Mouse (Mus musculus): ENCODE results near the gene Fam173a. TPM values are rescaled to one million over a fixed set of nuclear protein-coding genes. Genes with fewer than 3 reads are reported as not detected.

The Fam173a gene
- polyA plus RNA-seq, 1 experiment from 2014 or later, result 76.0 TPM

- Histone ChIP-seq H3K36me3 (ENCODE audit: control insufficient read depth, insufficient read depth, low read length) (peaks cover 72% of the 10 kb centered on the region), H3K27me3 (ENCODE audit: control insufficient read depth, insufficient read depth, low read length) (no peaks in the 10 kb centered on the region), H3K27ac (replicated peaks in 1 of 2; ENCODE audit: control insufficient read depth in 1 of 2, insufficient read depth in 1 of 2, low read depth in 2 of 2, low read length in 2 of 2) (peak overlapping the region; percentile 34 to 48; a peak in 1 of 4 replicates), H3K4me3 (ENCODE audit: control insufficient read depth in 1 of 2, insufficient read depth in 1 of 2, low read depth in 1 of 2, low read length in 2 of 2) (no peak overlapping the region), H3K9ac (ENCODE audit: low read length) (peak overlapping the region; percentile 3), H3K4me2 (ENCODE audit: low read length) (no peak overlapping the region), H3K9me3 (ENCODE audit: control insufficient read depth, low read length) (no peaks in the 10 kb centered on the region), H3K4me1 (ENCODE audit: control insufficient read depth in 2 of 2, insufficient read depth in 2 of 2, low read length in 2 of 2) (peaks cover 9 to 22% of the 10 kb centered on the region in 2 experiments)
- no peak for ATAC-seq (ENCODE audit: insufficient number of reproducible peaks, insufficient read depth, low FRiP score, low read depth)
- WGBS, result 59% methylated on average over 7 of the region's 7 CpGs
Measured at GRCm38 (mm10) chr17:25783086-25783485, 9.6 kb downstream of the Fam173a start.

GRCm38 (mm10) chr17:25781339-25781738, 11.4 kb downstream of the Fam173a start:
- WGBS, result 81% methylated on average over 6 of the region's 6 CpGs

DNA sequence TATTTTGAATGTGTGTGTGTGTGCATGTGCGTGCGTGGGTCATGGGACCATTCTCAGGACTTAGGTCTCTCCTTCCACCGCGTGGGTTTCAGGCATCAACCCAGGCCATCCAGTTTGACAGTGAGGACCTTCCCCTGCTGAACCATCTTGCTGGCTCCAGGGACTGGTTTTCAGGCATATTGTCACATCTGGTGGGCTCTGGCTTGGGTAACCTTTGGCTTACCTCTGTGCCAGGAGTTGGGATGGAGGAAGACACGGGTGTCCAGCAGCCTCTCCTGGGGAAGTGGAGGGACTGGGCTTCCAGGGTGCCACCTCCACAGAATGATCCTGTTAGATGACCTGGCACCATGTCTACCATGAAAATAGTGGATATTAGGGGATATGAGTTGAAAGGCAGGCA, 14.8 kb downstream of the Fam173a start:
- Histone ChIP-seq H3K9ac (ENCODE audit: low read length) (no peak overlapping the region), H3K4me2 (ENCODE audit: low read length) (no peak overlapping the region), H3K27me3 (ENCODE audit: control insufficient read depth, insufficient read depth, low read length) (no peaks in the 10 kb centered on the region), H3K4me3 (ENCODE audit: control insufficient read depth in 1 of 2, insufficient read depth in 1 of 2, low read depth in 1 of 2, low read length in 2 of 2) (no peak overlapping the region), H3K9me3 (ENCODE audit: control insufficient read depth, low read length) (no peaks in the 10 kb centered on the region), H3K27ac (replicated peaks in 1 of 2; ENCODE audit: control insufficient read depth in 1 of 2, insufficient read depth in 1 of 2, low read depth in 2 of 2, low read length in 2 of 2) (no peak overlapping the region), H3K4me1 (ENCODE audit: control insufficient read depth in 2 of 2, insufficient read depth in 2 of 2, low read length in 2 of 2) (peaks cover 5 to 10% of the 10 kb centered on the region in 2 experiments), H3K36me3 (ENCODE audit: control insufficient read depth, insufficient read depth, low read length) (peaks cover 63% of the 10 kb centered on the region)
- no peak for ATAC-seq (ENCODE audit: insufficient number of reproducible peaks, insufficient read depth, low FRiP score, low read depth)
- WGBS, result 94% methylated on average over 5 of the region's 5 CpGs

More at GRCm38 (mm10) chr17:25781339-25781738, 11.4 kb downstream of the Fam173a start:
- H3K4me3 ChIP-seq (ENCODE audit: control insufficient read depth in 1 of 2, insufficient read depth in 1 of 2, low read depth in 1 of 2, low read length in 2 of 2), result no peak overlapping the region
- no peak overlapping the region for H3K4me2 ChIP-seq (ENCODE audit: low read length)
- H3K36me3 ChIP-seq (ENCODE audit: control insufficient read depth, insufficient read depth, low read length), result peaks cover 76% of the 10 kb centered on the region
- H3K27me3 ChIP-seq (ENCODE audit: control insufficient read depth, insufficient read depth, low read length), result no peaks in the 10 kb centered on the region
- H3K9me3 ChIP-seq (ENCODE audit: control insufficient read depth, low read length), result no peaks in the 10 kb centered on the region
- ATAC-seq (ENCODE audit: insufficient number of reproducible peaks, insufficient read depth, low FRiP score, low read depth), result no peak
- H3K9ac ChIP-seq (ENCODE audit: low read length), result no peak overlapping the region
- peaks cover 9 to 22% of the 10 kb centered on the region in 2 experiments for H3K4me1 ChIP-seq (ENCODE audit: control insufficient read depth in 2 of 2, insufficient read depth in 2 of 2, low read length in 2 of 2)
- no peak overlapping the region for H3K27ac ChIP-seq (replicated peaks in 1 of 2; ENCODE audit: control insufficient read depth in 1 of 2, insufficient read depth in 1 of 2, low read depth in 2 of 2, low read length in 2 of 2)

DNA sequence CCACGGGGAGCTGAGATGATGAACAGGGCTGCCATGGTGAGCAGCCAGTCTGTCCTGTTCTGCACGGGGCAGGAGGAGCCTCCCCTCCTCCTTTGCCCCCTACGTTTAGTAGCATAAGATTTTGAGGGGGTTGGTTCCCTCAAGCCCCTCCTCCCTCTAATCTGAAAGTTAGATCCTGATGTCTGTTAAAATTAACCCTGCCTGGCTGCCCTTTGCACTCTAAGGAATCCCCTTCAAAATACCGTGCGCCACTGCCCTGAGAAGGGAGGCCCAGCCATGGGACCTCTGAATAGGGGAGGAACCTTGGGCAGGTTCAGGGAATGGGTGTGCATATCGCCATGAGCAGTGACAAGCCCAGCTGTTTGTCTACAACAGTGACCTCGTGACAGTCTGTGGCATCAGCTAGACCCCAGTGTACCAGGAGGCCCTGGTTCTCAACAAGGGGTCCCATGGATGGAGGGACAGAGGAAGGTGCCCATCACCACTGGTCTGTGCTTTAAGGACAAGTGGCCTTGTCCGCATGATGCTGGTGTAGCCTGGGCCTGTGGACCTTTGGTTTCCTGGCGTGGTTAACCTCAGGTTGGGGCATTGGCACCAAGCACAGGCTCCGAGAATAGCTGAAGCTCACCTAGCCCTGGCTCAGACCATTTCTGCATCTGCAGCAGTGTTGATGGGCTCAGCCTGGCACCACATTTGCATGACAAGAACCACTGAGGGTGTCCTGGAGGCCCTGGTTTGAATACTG, 17.2 kb downstream of the Fam173a start:
- Histone ChIP-seq H3K4me3 (ENCODE audit: control insufficient read depth in 1 of 2, insufficient read depth in 1 of 2, low read depth in 1 of 2, low read length in 2 of 2) (no peak overlapping the region), H3K9ac (ENCODE audit: low read length) (no peak overlapping the region), H3K27me3 (ENCODE audit: control insufficient read depth, insufficient read depth, low read length) (no peaks in the 10 kb centered on the region), H3K9me3 (ENCODE audit: control insufficient read depth, low read length) (no peaks in the 10 kb centered on the region), H3K4me2 (ENCODE audit: low read length) (no peak overlapping the region), H3K36me3 (ENCODE audit: control insufficient read depth, insufficient read depth, low read length) (peaks cover 38% of the 10 kb centered on the region), H3K27ac (replicated peaks in 1 of 2; ENCODE audit: control insufficient read depth in 1 of 2, insufficient read depth in 1 of 2, low read depth in 2 of 2, low read length in 2 of 2) (no peak overlapping the region), H3K4me1 (ENCODE audit: control insufficient read depth in 2 of 2, insufficient read depth in 2 of 2, low read length in 2 of 2) (peaks cover 5 to 8% of the 10 kb centered on the region in 2 experiments)
- no peak for ATAC-seq (ENCODE audit: insufficient number of reproducible peaks, insufficient read depth, low FRiP score, low read depth)
- WGBS, result 82% methylated on average over 10 of the region's 10 CpGs

DNA sequence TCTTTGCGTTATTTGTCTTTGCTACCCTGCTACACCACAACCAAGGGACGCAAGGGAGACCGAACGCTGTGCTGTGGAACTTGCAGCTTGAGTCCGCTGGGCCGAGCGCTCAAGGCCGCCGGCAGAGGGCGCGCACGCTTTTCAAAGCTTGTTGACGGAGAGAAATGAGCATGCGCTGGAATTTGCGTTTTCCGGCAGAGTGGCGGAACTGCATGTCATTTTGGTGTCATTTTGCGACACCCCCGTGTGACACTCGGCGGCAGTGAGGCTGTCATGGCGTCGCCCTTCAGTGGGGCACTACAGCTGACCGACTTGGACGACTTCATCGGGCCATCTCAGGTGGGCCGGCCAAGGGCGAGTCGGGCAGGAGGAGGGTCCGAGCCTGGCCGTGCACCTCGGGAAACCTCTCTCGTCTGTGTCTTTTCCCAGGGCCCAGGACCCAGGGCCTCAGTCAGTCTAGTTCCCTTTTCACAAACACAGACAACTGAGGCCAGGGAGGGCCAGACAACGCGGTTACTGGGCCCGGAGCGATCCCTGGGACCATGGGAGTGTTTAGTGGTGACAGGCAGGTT, 19.1 kb downstream of the Fam173a start, which contains the start of gene Narfl:
Gene Narfl, plus strand, starts transcription at position 228 of the 572 bp plus-strand sequence.
- WGBS, result under 1% methylated on average over 37 of the region's 37 CpGs
- peaks cover 5 to 8% of the 10 kb centered on the region in 2 experiments for H3K4me1 ChIP-seq (ENCODE audit: control insufficient read depth in 2 of 2, insufficient read depth in 2 of 2, low read length in 2 of 2)
- peaks cover 20% of the 10 kb centered on the region for H3K36me3 ChIP-seq (ENCODE audit: control insufficient read depth, insufficient read depth, low read length)
- peak within 1 kb of the TSS; percentile 72 to 75 for H3K4me3 ChIP-seq (ENCODE audit: control insufficient read depth in 1 of 2, insufficient read depth in 1 of 2, low read depth in 1 of 2, low read length in 2 of 2)
- no peaks in the 10 kb centered on the region for H3K27me3 ChIP-seq (ENCODE audit: control insufficient read depth, insufficient read depth, low read length)
- peak; percentile 67 for ATAC-seq (ENCODE audit: insufficient number of reproducible peaks, insufficient read depth, low FRiP score, low read depth)
- peak within 1 kb of the TSS; percentile 90 for H3K9ac ChIP-seq (ENCODE audit: low read length)
- peak within 1 kb of the TSS; percentile 77 for H3K4me2 ChIP-seq (ENCODE audit: low read length)
- peak within 1 kb of the TSS; percentile 20 to 39; a peak in 1 of 4 replicates for H3K27ac ChIP-seq (replicated peaks in 1 of 2; ENCODE audit: control insufficient read depth in 1 of 2, insufficient read depth in 1 of 2, low read depth in 2 of 2, low read length in 2 of 2)
- no peaks in the 10 kb centered on the region for H3K9me3 ChIP-seq (ENCODE audit: control insufficient read depth, low read length)

GRCm38 (mm10) chr17:25769331-25769730, 23.4 kb downstream of the Fam173a start:
- no peaks in the 10 kb centered on the region; the same call in 1 of the 2 replicates for H3K27me3 ChIP-seq (ENCODE audit: control insufficient read depth, insufficient read depth, low read length)
- H3K9me3 ChIP-seq (ENCODE audit: control insufficient read depth, low read length), result no peaks in the 10 kb centered on the region
- no peak overlapping the region for H3K4me3 ChIP-seq (ENCODE audit: control insufficient read depth in 1 of 2, insufficient read depth in 1 of 2, low read depth in 1 of 2, low read length in 2 of 2)
- peaks cover 3% of the 10 kb centered on the region in 2 experiments for H3K4me1 ChIP-seq (ENCODE audit: control insufficient read depth in 2 of 2, insufficient read depth in 2 of 2, low read length in 2 of 2)
- no peak for ATAC-seq (ENCODE audit: insufficient number of reproducible peaks, insufficient read depth, low FRiP score, low read depth)
- H3K9ac ChIP-seq (ENCODE audit: low read length), result no peak overlapping the region
- WGBS, result 61% methylated on average over 9 of the region's 9 CpGs
- H3K27ac ChIP-seq (replicated peaks in 1 of 2; ENCODE audit: control insufficient read depth in 1 of 2, insufficient read depth in 1 of 2, low read depth in 2 of 2, low read length in 2 of 2), result no peak overlapping the region
- H3K4me2 ChIP-seq (ENCODE audit: low read length), result no peak overlapping the region
- no peaks in the 10 kb centered on the region for H3K36me3 ChIP-seq (ENCODE audit: control insufficient read depth, insufficient read depth, low read length)

GRCm38 (mm10) chr17:25765886-25766285, 26.8 kb downstream of the Fam173a start:
- H3K9me3 ChIP-seq (ENCODE audit: control insufficient read depth, low read length), result no peaks in the 10 kb centered on the region
- no peak for ATAC-seq (ENCODE audit: insufficient number of reproducible peaks, insufficient read depth, low FRiP score, low read depth)
- no peaks in the 10 kb centered on the region for H3K4me1 ChIP-seq (ENCODE audit: control insufficient read depth in 2 of 2, insufficient read depth in 2 of 2, low read length in 2 of 2)
- H3K36me3 ChIP-seq (ENCODE audit: control insufficient read depth, insufficient read depth, low read length), result no peaks in the 10 kb centered on the region
- no peak overlapping the region for H3K27ac ChIP-seq (replicated peaks in 1 of 2; ENCODE audit: control insufficient read depth in 1 of 2, insufficient read depth in 1 of 2, low read depth in 2 of 2, low read length in 2 of 2)
- WGBS, result 55% methylated on average over 5 of the region's 5 CpGs
- no peak overlapping the region for H3K9ac ChIP-seq (ENCODE audit: low read length)
- no peak overlapping the region for H3K4me2 ChIP-seq (ENCODE audit: low read length)
- H3K27me3 ChIP-seq (ENCODE audit: control insufficient read depth, insufficient read depth, low read length), result no peaks in the 10 kb centered on the region; the same call in 1 of the 2 replicates
- no peak overlapping the region for H3K4me3 ChIP-seq (ENCODE audit: control insufficient read depth in 1 of 2, insufficient read depth in 1 of 2, low read depth in 1 of 2, low read length in 2 of 2)

Measured in heart, embryonic 14.5 days (tissue).